Mouse (Mus musculus) c-Kit-positive CD71-positive TER-119-positive erythroid progenitor cells, embryonic 14.5 days (primary cell): ENCODE data around the gene Chd3.
A peak's percentile ranks its signal among the peaks of the same experiment; 100 is the strongest.
"Not testable (repeated sequence)": the region's sequence is repeated elsewhere in the genome, so short reads cannot be mapped to it uniquely, and the experiment has no call there.

Experiments used
- DNase-seq: peaks from one replicate; pipeline ENCODE4 v3.0.0-alpha.2; 2013; ENCODE audit warnings: low spot score

The Chd3 gene

DNA sequence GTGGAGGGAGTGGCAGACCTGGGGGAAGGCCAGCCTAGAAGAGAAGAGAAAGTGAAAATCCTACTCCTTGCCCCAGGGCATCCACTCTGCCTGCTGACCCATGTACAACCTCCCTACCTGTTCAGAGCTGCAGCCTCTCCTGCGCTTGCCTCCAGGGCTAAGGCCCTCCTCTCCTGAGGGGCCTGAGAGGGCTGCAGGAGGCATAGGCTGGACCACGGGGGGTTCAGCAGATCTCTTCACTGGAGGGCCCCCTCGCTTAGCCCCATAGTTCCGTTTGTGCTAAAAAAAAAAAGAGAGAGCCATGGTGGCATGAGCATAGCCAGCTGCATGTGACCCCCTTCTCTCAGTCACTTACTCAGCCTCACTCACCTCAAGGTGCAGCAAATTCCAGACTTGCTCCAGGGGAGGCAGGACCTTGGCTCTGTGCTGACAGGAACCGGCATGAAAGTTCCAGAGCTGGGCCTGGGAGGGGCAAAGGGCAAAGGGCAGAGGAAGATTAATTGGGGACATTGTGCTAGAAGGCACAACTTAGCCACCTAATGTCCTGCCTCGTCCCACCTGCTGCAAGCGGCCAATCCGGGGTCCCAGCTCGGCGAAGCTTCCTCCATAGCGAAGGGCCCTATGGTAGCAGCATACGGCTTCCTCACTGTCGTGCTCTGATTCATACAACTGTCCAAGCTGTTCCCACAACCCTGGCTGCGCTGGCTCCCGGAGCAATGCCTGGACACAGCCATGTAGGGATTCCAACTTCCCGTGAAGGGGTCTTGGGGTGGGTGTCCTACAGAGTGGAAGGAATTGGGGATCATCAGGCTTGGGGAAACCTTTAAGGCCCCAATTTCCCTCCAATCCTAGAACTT is 37.9 kb upstream of the Chd3 start:
- no peak for DNase-seq

DNA sequence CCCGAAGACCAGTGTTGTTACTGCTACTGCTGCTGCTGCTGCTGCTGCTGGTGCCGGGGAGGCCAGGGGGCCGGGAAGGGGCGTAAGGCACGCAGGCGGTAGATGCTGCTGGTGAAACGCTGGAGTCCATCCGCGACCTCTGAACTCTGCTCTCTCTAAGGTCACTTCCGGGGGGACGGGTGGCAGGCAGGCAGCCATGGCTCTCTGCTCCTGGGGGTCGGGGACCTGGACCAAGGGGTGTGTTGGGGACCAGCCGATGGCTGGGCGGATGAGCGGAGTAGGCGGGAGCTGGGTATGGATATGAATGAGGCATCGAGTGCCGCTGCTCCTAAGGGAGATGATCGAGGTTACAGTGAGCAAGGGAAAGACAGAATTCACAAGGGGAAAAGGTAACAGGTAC is 37.1 kb upstream of the Chd3 start:
- DNase-seq: no peak

DNA sequence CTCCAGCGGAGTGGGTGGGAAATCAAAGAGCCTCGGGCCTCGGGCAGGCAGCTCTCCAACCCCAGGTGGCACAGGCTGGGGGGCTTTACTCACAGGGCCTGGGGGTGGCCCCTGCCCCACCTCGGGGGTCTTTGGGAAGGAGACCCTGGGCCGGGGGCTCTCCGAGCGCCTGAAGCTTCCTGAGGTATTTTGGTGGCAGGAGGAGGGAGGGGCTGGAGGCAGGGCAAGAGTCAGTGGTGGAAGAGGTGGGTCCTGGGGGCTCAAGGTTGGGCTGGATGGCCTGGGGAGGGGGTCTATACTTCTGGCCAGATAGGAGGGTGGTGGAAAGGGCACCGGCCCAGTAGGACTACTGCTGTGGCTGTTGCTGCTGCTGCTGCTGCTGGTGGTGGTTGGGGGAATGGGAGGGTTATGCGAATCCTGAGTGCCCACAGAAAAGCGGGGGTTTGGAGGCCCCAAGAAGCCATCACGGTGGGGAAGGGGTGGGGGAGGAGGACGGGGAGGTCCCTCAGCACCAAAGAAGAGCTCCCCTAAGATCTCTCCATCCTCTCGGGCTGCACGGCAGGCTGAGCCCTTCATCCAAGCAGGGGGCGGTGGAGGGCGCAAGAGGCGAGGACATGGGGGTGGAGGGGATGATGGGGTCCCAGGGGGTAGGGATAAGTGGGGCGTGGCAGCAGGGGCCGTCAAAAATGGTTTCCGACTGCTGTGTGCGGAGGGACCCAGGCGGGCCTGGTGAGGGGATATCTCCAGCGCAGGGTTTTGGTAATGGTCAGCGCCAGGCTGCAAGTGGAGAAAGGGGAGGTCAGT is 36.4 kb upstream of the Chd3 start:
- no peak for DNase-seq

- no peak for DNase-seq
These were observed 35.6 kb upstream of the Chd3 start for GRCm38 (mm10) chr11:69404595-69405396.

DNA sequence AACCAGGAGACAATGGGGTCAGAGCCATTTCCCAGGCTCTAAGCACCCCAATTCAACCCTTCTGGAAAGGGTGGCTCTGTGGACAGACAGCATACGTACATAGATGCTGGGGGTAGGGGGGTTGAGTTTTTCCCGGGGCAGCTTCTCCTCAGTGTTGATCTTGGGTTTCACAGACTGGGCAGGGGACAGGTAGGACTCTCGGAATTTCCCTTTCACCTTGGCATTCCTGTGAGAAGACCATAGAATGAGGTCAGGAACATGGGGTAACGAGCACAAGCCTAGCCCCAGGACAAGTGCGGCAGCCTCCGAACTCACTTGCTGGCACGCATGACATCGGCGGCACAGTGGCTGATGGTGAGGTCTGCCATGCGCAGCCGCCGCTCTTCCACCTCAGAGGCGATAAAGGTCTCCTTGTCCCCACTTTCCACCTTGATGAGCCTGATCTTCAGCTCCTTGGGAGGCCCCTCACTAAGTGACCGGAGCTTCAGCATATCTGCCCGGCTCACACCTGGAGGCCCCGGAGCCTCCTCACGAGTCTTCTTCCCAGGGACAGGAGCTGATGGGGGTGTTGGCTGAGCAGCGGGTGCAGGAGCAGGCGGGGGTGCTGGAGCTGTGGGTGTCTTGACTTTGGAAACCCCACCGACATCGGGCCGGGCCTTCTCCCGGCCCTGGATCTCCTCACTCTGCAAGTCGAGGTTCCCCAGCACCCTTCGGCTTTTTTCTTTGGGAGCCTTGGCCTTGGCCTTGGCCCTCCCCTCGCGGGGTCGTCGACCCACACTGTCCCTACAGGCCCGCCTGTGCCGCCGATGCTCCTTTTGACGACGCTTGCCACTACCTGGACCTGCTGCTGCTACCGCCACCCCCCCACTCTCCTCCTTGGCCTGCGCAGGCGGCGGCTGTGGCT is 34.7 kb upstream of the Chd3 start:
- DNase-seq: no peak

- DNase-seq: no peak
These were observed 32.8 kb upstream of the Chd3 start for GRCm38 (mm10) chr11:69401987-69402386.

GRCm38 (mm10) chr11:69401210-69401637 is 32.0 kb upstream of the Chd3 start:
- peak; percentile 86 for DNase-seq

DNA sequence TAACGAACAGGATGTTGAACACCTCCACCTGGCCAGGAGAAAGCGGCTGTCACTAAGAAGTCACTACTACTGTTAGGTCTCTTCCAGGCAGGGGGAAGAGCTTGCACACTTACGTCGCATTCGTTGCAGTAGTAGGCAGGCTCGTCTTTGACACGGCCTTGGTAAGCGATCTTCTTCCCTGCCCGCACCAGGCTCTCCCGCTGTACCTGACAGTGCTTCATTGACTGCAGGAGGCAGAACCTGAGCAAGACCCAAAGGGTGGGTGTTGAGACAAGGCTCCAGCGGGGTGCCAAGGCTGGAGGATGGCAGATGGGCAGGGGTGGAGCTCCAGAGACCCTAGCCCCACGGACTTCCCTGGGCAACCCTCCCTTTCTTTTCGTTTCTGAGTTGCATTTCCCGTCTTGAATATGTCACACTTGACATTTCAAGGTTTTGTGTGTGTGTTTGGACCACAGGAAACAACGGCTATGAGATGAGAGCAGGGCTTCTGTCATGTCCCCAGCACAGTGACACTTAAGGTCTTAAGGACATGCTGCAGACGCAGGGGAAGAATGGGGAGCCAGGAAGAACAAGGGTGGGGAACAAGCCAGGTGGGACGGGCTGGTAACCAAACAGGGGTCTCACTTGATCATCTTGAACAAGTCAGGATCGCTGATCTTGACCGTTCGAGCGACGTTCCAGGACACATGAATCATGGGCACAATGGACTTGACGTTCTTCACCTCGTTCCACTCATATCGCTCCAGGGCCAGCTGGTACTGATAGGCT is 31.1 kb upstream of the Chd3 start:
- DNase-seq: no peak

DNA sequence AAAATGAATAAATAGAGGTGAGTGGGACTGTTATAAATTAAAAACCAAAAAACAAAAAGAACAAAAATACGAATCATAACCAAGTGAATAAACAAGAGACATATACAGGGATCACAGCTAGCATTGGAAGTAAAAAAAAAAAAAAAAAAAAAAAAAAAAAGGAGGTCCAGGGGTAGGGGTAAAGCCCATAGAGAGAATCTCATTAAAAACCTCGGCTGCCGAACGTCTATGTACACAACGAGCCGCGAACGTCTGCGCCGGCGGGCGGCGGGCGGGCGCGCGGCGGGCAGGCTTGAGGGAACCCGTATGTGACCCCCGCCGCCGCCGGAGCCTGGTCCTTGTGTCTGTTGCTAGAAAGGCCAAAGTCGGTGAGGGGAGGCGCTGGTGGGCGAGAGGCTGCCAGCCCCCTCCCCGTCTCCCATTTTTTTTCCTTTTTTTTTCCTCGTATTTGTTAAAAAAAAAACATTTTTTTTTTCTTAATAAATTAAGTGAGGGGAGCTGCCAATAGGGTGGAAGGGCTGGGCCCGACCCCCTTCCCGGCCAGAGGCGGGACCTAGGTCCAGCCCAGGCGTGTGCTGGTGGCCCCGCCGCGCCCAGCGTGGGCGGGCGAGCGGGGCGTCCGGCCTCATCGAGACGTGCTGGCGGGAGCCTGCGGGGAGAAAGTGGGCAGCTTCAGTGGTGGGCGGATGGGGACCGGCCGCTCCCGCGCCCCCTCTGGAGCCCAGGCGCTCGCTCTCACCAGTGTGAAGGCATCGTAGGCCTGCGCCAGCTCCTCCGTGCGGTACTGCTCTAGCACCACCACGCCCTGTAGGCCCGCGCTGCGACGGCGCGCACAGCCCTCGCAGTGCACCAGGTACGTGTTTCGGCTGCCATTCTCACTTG is 30.2 kb upstream of the Chd3 start:
- DNase-seq: no peak

DNA sequence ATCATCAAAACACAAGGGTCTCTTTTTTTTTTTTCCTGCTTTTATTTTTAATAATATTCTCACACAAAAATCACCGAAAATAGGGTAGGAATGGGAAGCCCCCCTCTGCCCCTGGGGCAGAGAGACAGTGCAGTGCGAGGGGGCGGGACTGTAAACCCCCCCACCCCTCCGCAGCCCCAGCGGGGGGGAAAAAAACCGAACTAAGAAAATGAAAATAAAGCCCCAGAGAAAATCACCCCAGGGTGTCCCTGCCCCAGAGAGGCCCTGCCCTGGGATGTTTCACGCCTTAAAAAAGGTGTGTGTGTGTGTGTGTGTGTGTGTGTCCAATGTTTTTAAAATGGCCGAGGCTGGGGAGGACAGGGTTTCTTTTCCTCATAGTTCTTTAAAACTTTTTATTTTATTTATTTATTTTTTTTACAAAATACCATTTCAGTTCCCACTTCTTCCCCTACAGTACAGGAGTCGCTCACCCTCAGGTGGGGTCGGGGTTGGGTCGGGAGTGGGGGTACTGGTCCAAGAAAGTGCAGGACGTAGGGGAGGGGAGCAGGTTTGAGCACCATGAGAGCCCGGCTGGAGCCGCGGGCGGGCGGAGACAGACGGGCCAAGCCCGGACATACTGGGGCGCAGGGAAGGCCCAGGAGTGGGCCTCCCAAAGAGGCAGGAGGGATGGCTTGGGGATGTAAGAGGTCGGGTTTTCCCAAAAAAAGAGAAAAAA is 29.4 kb upstream of the Chd3 start:
- no peak for DNase-seq

GRCm38 (mm10) chr11:69398059-69398458 is 28.9 kb upstream of the Chd3 start, which contains the start of gene Tmem88:
Gene Tmem88 (minus strand): TSS chr11:69398234.
- no peak for DNase-seq

DNA sequence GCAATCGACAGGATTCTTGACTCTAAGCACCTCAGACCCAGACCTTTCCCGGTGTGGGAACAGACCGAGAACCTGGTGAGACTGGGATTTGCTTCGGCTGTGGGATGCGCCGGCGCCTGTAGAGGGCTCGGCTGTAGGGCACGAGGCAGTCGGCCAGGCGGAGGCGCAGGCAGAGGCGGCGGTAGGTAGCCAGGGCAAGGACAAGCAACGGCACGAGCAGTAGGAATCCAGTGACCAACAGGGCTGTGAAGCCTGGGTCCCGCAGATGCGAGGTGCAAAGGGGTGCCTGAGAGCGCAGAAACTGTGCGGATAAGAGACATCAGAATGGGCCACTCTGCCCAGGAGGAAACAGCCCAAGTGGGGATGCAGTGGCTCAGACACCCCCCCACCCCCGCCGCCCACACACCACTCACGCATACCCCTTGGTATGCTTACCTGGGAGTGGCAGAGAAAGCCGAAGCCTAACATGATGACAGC is 28.4 kb upstream of the Chd3 start:
- no peak for DNase-seq

GRCm38 (mm10) chr11:69396772-69397171 is 27.6 kb upstream of the Chd3 start:
- DNase-seq: no peak

DNA sequence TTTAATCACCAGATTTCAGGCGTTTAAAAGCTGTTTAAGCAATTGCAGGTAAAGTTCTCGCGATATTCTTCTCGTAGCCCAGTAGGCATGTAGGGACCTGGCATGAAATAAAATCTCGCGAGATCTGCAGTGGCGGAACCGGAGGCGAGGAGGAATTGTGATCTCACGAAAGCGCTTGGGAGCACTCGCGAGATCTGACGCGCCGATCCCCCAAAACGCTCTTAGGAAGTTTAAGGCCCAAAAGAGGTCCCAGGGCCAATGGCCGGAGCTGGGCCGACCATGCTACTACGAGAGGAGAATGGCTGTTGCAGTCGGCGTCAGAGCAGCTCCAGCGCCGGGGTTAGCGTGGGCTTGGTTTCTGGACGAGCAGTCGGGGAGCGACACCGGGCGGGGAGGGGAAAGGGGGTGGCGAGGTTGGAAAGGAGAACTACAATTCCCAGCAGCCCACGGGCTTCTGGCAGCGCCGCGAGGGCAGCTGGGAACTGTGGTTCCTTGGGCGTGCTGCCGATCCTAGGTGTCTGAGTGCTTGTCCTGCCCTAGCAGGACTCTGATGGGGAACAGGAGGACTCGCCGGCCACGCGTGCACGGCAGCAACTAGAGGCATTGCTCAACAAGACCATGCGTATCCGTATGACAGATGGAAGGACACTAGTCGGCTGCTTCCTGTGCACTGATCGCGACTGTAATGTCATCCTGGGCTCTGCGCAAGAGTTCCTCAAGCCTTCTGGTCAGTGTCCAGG is 26.6 kb upstream of the Chd3 start:
- DNase-seq: peak; percentile 99

GRCm38 (mm10) chr11:69395235-69395633 is 26.0 kb upstream of the Chd3 start, which contains the start of the genes Naa38 and Cyb5d1:
Gene Naa38 (plus strand): TSS chr11:69395487.
Gene Cyb5d1 (minus strand): TSS chr11:69395631.
- peak; percentile 90 for DNase-seq

GRCm38 (mm10) chr11:69394591-69395167 is 25.5 kb upstream of the Chd3 start:
- DNase-seq: not testable (repeated sequence)

DNA sequence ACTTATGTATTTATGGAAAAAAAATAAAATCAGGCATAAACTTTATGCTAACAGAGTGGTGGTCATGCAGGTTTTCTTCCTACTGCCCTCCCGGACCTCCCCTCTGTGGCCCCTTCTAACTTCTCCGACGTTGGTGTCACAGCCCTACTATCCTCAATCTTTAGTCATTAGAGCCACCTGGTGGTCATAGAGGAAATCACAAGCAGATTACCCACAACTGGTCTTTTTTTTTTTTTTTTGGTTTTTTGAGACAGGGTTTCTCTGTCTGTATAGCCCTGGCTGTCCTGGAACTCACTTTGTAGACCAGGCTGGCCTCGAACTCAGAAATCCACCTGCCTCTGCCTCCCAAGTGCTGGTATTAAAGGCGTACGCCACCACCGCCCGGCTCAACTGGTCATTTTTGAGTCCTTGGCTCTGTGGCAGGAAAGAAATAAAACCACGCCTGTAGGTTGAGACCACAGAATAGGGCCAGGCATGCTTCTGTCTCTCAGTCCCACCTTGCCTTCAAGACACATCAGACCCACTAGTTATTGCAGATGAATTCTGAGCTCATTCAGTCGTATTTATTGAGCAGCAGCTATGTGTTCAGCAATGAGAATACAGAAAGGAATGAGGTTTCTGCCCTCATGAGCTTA is 21.3 kb upstream of the Chd3 start:
- peak; percentile 74 for DNase-seq
